Mouse (Mus musculus): ENCODE data around the gene Nmb.
A peak's percentile ranks its signal among the peaks of the same experiment; 100 is the strongest.

Gene Nmb

GRCm38 (mm10) chr7:80860729-80861274, 44.1 kb downstream of the Nmb start, which contains the start of gene Zscan2:
Zscan2 (plus strand) TSS chr7:80860920.
- DNase-seq (ENCODE audit: low spot score in 2 of 2), result peak; percentile 95

GRCm38 (mm10) chr7:80860227-80860626, 44.6 kb downstream of the Nmb start:
- peak; percentile 62 to 65 for DNase-seq (ENCODE audit: low spot score in 2 of 2)

DNA sequence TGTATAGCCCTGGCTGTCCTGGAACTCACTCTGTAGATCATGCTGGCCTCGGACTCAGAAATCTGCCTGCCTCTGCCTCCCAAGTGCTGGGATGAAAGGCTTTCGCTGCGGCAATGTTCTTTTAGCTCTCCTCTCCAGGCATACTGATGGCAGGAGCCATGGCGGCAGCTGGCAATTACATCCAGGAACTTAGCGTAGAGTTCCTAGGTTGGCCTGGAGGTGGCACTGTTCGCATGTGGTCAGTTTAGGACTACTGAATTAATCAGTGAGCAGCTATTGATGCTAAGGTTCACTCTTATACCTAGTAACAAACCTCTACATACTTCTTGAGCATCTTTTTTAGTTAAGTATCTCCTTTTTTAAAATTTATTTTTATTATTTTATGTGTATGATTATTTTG, 47.7 kb downstream of the Nmb start:
- peak; percentile 52 to 74 for DNase-seq (ENCODE audit: low spot score in 2 of 2)

- DNase-seq (ENCODE audit: low spot score in 2 of 2), result no peak
Observed at GRCm38 (mm10) chr7:80855316-80855715, 49.6 kb downstream of the Nmb start.

- DNase-seq (ENCODE audit: low spot score in 2 of 2), result no peak
Observed at GRCm38 (mm10) chr7:80853218-80853617, 51.7 kb downstream of the Nmb start.

All from heart, adult 9 months (tissue).